Mouse (Mus musculus) ES-Bruce4 (cell line): Measurements from ENCODE around the gene Cerk.

Source experiments
- CTCF ChIP-seq: IDR thresholded peaks from one replicate; pipeline ENCODE4 v1.8.1; 2011; ENCODE audit warnings: low read depth, low read length
- EP300 ChIP-seq: IDR thresholded peaks from 2 replicates; pipeline ENCODE4 v1.6.1; 2011; ENCODE audit warnings: low read depth, low read length; ENCODE audit not compliant: insufficient read depth
- POLR2A ChIP-seq: IDR thresholded peaks from one replicate; pipeline ENCODE4 v1.8.1; 2011; ENCODE audit warnings: low read length; ENCODE audit not compliant: insufficient read depth

DNA sequence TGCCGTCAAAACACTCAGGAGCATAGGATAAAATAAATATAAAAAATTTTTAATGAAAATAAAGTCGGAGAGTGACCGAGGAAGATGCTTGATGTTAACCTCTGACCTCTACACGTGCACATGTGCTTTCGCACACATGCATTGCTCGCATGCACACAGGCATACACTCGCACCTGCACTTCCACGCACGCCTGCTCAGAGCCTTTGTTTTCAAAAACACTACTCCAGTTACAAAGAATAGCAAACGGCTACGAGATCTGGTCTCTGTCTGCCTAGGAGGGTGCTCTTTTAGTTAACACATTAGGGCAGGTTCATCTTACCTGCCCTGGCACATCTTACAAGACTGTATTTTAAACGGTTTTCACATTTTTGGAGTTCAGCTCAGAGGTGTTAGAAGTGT lies 14.6 kb downstream of the Cerk start:
- TF ChIP-seq CTCF (no peak), POLR2A (no peak), EP300 (no peak)
